8 mouse cellular contexts compared by ENCODE assay signal in the genomic region with DNA sequence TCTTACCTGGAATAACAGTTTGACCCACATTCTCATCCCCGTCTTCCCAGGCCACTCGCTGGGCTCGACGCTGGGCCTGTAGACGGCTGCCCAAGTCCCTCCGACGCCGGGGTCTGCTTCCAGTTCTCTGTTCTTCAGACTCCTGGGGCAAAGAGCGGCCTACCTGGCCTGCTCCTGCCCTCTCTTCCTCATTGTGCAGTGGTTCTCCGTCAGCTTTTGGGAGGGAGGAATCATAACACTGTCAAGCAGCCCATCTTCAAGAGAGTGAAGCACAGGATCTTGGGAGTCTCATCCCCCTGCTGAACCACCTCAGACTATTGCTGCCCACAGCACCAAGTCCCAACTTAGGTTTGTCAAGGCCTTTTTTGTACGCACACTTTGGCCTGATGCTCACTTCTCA. TPM values are rescaled to one million over a fixed set of nuclear protein-coding genes. Genes with fewer than 3 reads are reported as not detected.
DNase-seq lines count a peak whose midpoint lies in the region; ATAC-seq and TF ChIP-seq lines count a peak whose summit lies in the region.

No protein-coding gene starts in this region.

- H3K9me3 ChIP-seq in E14TG2a.4 (ENCODE audit: low read length) = no peaks in the 10 kb centered on the region
- no peaks in the 10 kb centered on the region for H3K9me3 ChIP-seq in forebrain, embryonic 15.5 days
- H3K9me3 ChIP-seq in liver, embryonic 15.5 days (replicated peaks) = no peaks in the 10 kb centered on the region

- no peak for ATAC-seq in forebrain, embryonic 15.5 days (replicated peaks)
- no peak for ATAC-seq in liver, embryonic 15.5 days (ENCODE audit: insufficient read depth)

- H3K4me3 ChIP-seq in E14TG2a.4 (replicated peaks; ENCODE audit: low read length) = peak overlapping the region; percentile 87
- H3K4me3 ChIP-seq in forebrain, embryonic 15.5 days = peak overlapping the region; percentile 72
- peak overlapping the region; percentile 72 for H3K4me3 ChIP-seq in liver, embryonic 15.5 days (replicated peaks)

- peak overlapping the region; percentile 80 for H3K4me2 ChIP-seq in forebrain, embryonic 15.5 days (replicated peaks)
- peak overlapping the region; percentile 87 for H3K4me2 ChIP-seq in liver, embryonic 15.5 days

- H3K36me3 ChIP-seq in E14TG2a.4 (ENCODE audit: insufficient read depth, low read length) = peaks cover 51% of the 10 kb centered on the region
- H3K36me3 ChIP-seq in forebrain, embryonic 15.5 days = peaks cover 28% of the 10 kb centered on the region
- peaks cover 43% of the 10 kb centered on the region for H3K36me3 ChIP-seq in liver, embryonic 15.5 days (replicated peaks)

- intact Hi-C loops in heart, postnatal 14 days (cut with DNase I) = no loop called here

- peaks cover 44% of the 10 kb centered on the region for H3K4me1 ChIP-seq in E14TG2a.4 (replicated peaks; ENCODE audit: low read depth, low read length)
- peaks cover 28% of the 10 kb centered on the region for H3K4me1 ChIP-seq in forebrain, embryonic 15.5 days
- peaks cover 41% of the 10 kb centered on the region for H3K4me1 ChIP-seq in liver, embryonic 15.5 days (replicated peaks)

- 91% methylated on average over 11 of the region's 11 CpGs for WGBS in forebrain, embryonic 15.5 days
- 89% methylated on average over 11 of the region's 11 CpGs for WGBS in liver, embryonic 15.5 days (ENCODE audit: insufficient replicate concordance)

- peak overlapping the region; percentile 99; the same call in 1 of the 2 replicates for H3K27ac ChIP-seq in forebrain, embryonic 15.5 days (replicated peaks)
- H3K27ac ChIP-seq in liver, embryonic 15.5 days (replicated peaks) = peak overlapping the region; percentile 97

- peak overlapping the region; percentile 89 for H3K9ac ChIP-seq in forebrain, embryonic 15.5 days (replicated peaks)
- peak overlapping the region; percentile 82 for H3K9ac ChIP-seq in liver, embryonic 15.5 days

- no peak for TF ChIP-seq CTCF in E14TG2a.4 (conservative IDR thresholded peaks at IDR 0.05; ENCODE audit: low read length)

- H3K27me3 ChIP-seq in E14TG2a.4 (ENCODE audit: insufficient read depth, low read length) = no peaks in the 10 kb centered on the region
- no peaks in the 10 kb centered on the region for H3K27me3 ChIP-seq in forebrain, embryonic 15.5 days
- H3K27me3 ChIP-seq in liver, embryonic 15.5 days = no peaks in the 10 kb centered on the region

- peak; percentile 92 for DNase-seq in heart, adult 11 months
- DNase-seq in heart, postnatal 14 days = no peak
- no peak for DNase-seq in right cerebral cortex, postnatal 36 days (ENCODE audit: low spot score in 2 of 2)
- DNase-seq in right cerebral cortex, adult 2 months (ENCODE audit: low spot score in 2 of 2) = no peak
- DNase-seq in urinary bladder, postnatal 36 days (ENCODE audit: low spot score in 2 of 2) = no peak

RNA-seq across cellular contexts. Expression of a gene that starts 1.1 kb away (rescaled TPM):
- total RNA-seq in heart, postnatal 14 days (2021) = 10 to 100 TPM; 53.3 to 62.4 TPM
- polyA plus RNA-seq in forebrain, embryonic 15.5 days (2015; fragmentation: Nextera tagmentation; extraction: Ambion mirVana) = 57.4 and 63.4 TPM in 2 replicates
- polyA plus RNA-seq in liver, embryonic 15.5 days (2015; fragmentation: Nextera tagmentation; extraction: Ambion mirVana) = 40.6 and 43.8 TPM in 2 replicates

RNA-seq across cellular contexts. Expression of a gene that starts 4.1 kb away (rescaled TPM):
- 10 to 100 TPM; 19.8 to 20.2 TPM for total RNA-seq in heart, postnatal 14 days (2021)
- 133 and 134 TPM in 2 replicates for polyA plus RNA-seq in forebrain, embryonic 15.5 days (2015; fragmentation: Nextera tagmentation; extraction: Ambion mirVana)
- polyA plus RNA-seq in liver, embryonic 15.5 days (2015; fragmentation: Nextera tagmentation; extraction: Ambion mirVana) = 41.0 and 44.8 TPM in 2 replicates

RNA-seq across cellular contexts. Expression of a gene that starts 20.7 kb away (rescaled TPM):
- total RNA-seq in heart, postnatal 14 days (2021) = 1 to 10 TPM; 3.3 to 4.6 TPM
- 9.2 and 10.0 TPM in 2 replicates for polyA plus RNA-seq in forebrain, embryonic 15.5 days (2015; fragmentation: Nextera tagmentation; extraction: Ambion mirVana)
- polyA plus RNA-seq in liver, embryonic 15.5 days (2015; fragmentation: Nextera tagmentation; extraction: Ambion mirVana) = 1.4 and 2.0 TPM in 2 replicates

RNA-seq across cellular contexts. Expression of a gene that starts 33.5 kb away (rescaled TPM):
- 1 to 10 TPM; 4.2 to 4.5 TPM for total RNA-seq in heart, postnatal 14 days (2021)
- polyA plus RNA-seq in forebrain, embryonic 15.5 days (2015; fragmentation: Nextera tagmentation; extraction: Ambion mirVana) = 12.7 and 12.9 TPM in 2 replicates
- polyA plus RNA-seq in liver, embryonic 15.5 days (2015; fragmentation: Nextera tagmentation; extraction: Ambion mirVana) = 4.8 and 5.0 TPM in 2 replicates

RNA-seq across cellular contexts. Expression of a gene that starts 33.5 kb away (rescaled TPM):
- total RNA-seq in heart, postnatal 14 days (2021) = 1 to 10 TPM; 7.3 to 9.3 TPM
- 14.1 and 15.4 TPM in 2 replicates for polyA plus RNA-seq in forebrain, embryonic 15.5 days (2015; fragmentation: Nextera tagmentation; extraction: Ambion mirVana)
- 8.6 and 9.5 TPM in 2 replicates for polyA plus RNA-seq in liver, embryonic 15.5 days (2015; fragmentation: Nextera tagmentation; extraction: Ambion mirVana)
